Mouse (Mus musculus) right cerebral cortex, postnatal 10 days (tissue): Measurements from ENCODE around the gene Zdhhc18.
A peak's percentile ranks its signal among the peaks of the same experiment; 100 is the strongest.

ENCODE experiments used
- DNase-seq, 2 experiments: peaks; one replicate each; pipeline ENCODE4 v3.0.0; 2021; ENCODE audit warnings: low spot score in 2 of 2

The Zdhhc18 gene

GRCm38 (mm10) chr4:133649989-133650699, at the start of gene Zdhhc18:
TSS of gene Zdhhc18 (minus strand) at chr4:133650154.
- DNase-seq = peak; percentile 83 to 87

- no peak for DNase-seq
Measured at GRCm38 (mm10) chr4:133695363-133695762, 45.4 kb upstream of the Zdhhc18 start.

DNA sequence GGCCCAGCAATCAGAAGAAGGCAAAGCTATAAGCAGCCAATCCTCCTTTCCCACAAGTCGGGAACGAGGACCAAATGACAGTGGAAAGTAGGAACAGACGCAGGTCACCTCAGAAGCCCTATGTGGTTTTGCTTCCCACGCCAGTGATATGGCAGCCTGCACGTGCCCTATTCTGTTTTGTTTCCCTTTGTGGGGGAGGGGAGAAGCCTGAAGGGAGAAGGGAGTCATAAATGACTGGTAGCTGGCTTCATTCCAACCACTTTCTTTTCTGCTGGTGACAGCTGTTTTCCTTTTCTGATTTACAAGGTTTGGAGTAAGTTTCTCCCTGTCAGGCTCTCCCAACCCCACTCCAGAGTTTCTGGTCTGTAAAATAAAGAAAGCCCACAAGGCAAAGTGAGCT, 40.3 kb upstream of the Zdhhc18 start:
- no peak for DNase-seq

DNA sequence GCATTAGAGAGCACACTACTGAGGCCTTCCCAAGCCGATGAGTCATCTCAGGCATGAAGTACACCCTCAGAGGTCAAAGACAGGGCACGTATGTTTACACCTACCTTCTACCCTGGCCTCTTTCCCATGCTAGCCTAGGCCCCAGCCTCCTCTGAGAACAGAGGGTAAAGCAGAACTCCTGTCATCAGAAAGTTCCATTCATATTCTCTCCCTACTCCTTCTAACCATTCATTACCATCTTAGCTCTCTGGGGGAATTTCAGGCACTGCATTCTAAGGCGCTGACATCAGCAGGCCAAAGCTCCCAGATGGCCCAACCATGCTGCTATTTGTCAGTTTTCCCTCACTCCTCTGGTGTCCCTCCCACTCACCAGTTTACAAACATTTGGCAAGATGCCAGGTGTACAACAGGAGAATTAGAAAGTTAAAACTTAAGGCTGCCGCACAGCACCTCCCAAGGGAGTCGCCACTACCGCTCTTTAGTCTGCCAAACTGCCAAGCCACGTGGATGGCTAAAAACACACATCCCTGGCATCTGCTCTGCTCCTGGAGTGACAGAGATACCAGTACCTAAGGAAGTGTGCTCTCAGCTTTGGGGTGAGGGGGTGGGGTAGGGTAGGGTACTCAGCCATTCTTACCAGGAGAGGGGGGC, 38.6 kb upstream of the Zdhhc18 start:
- DNase-seq = peak in 1 of 2 experiments; percentile 58

- no peak for DNase-seq
Measured at GRCm38 (mm10) chr4:133687126-133687525, 37.2 kb upstream of the Zdhhc18 start.

GRCm38 (mm10) chr4:133686512-133686911, 36.6 kb upstream of the Zdhhc18 start:
- no peak for DNase-seq

GRCm38 (mm10) chr4:133680206-133680786, 30.3 kb upstream of the Zdhhc18 start:
- no peak for DNase-seq

DNA sequence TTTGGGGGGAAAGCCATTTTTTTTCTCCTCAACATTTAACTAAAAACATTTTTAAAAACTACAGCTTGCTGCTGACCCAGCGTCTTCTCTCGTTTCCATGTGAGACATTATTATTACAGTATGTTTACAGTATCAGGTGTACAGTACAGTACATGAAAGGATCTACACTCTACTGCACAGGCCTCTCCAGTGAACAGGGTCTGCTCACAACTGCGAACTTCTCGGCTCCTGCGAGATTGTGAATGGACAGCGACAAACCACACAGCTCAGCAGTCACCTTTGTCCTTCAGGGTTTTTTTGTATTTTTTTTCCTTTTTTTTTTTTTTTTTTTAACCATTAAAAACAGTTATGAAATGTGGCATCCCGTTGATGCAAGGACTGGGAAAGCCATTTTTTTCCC, 29.7 kb upstream of the Zdhhc18 start:
- DNase-seq = no peak

- DNase-seq = peak in 1 of 2 experiments; percentile 19
Measured at GRCm38 (mm10) chr4:133677266-133677665, 27.3 kb upstream of the Zdhhc18 start.

- no peak for DNase-seq
Measured at GRCm38 (mm10) chr4:133676189-133676588, 26.2 kb upstream of the Zdhhc18 start.

- DNase-seq = peak; percentile 75 to 83
Measured at GRCm38 (mm10) chr4:133675594-133676016, 25.7 kb upstream of the Zdhhc18 start.

DNA sequence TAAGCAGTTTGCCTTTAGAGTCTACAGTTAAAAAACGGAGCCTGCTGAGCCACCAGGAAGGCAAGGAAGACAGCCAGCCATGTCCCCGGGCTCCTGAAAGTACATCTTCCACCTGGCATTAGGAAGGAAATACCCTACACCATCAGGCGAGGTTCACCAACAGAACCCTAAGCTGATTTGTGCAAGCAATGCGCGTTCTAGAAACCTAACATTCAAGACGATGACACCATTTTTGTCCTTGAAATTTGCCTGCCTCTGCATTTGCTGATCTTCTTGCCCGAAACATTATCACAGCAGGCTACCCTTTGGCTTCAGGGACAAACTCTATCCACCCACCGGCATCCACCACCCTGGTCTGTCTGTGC, 24.4 kb upstream of the Zdhhc18 start:
- peak in 1 of 2 experiments; percentile 29 for DNase-seq

DNA sequence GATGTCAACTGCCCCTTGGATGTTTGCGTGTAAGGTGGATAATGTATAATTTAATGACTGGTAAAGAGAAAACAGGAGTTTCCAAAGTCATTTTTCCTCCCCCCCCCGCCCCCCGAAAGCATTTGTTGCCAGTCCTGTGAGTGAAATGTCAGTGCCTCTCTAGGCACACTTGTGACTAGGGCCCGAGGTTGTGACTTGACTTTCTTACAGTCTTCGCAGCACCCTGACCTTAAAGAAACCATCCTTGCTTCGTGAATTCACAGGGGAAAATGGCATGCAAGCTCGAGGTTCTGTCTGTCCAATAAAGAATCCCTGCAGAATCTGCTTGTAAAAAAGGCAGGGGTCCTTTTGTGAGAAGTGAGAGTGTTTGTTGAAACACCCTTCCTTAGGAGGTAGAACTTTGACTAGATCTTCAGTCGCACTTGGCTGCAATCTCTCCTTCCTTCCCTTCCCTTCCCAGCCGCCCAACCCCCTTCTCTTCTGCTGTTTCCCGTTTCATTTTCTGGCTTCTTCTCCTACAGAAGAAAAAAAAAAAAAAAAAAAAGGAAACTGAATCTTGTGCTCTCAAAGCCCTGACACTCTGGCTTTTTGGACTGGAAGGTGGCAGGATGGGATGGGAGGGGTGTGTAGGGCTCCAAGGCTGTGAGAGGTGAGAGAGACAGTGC, 23.8 kb upstream of the Zdhhc18 start:
- DNase-seq = peak; percentile 73 to 80

GRCm38 (mm10) chr4:133672845-133673647, 23.1 kb upstream of the Zdhhc18 start:
- DNase-seq = no peak

GRCm38 (mm10) chr4:133671881-133672844, 22.2 kb upstream of the Zdhhc18 start, which contains the start of gene Pigv:
TSS of gene Pigv (minus strand) at chr4:133672647.
- DNase-seq = peak; percentile 95 to 96

DNA sequence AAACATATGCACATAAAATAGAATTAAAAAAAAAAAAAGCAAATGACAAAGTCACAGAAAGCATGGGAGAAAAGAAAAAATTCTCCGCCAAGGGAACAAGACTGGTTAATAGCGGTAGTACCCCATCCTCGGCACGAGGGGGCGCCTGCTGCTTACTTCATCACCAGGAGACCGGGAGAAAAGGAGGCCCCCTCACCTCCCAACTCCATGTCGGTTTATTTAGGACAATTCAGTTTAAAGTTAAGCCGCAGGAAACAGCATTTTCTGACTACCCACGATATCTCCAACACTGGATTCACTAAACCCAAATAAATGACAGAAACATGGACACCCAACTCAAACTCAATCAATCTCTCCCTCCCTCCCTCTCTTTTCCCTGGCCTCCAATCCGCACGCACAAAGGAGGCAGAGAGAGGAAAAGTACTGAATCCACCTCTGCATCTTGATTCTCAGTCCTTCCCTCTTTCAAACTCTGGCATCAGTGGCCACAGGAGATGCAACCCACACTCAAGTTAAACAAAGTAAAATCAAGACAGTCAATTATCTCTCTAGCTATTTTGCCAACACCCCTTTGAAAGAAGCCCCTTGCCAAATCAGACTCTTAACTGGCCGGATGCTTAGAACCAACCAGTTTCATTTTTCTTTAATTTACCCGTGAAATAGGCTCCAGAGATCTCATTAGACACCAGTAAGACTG, 21.4 kb upstream of the Zdhhc18 start:
- DNase-seq = peak; percentile 91 to 93

GRCm38 (mm10) chr4:133669652-133670210, 19.8 kb upstream of the Zdhhc18 start:
- DNase-seq = no peak

GRCm38 (mm10) chr4:133668537-133668936, 18.6 kb upstream of the Zdhhc18 start:
- DNase-seq = no peak

GRCm38 (mm10) chr4:133666199-133666598, 16.2 kb upstream of the Zdhhc18 start:
- no peak for DNase-seq
